11 mouse cellular contexts compared by ENCODE assay signal in the genomic region with DNA sequence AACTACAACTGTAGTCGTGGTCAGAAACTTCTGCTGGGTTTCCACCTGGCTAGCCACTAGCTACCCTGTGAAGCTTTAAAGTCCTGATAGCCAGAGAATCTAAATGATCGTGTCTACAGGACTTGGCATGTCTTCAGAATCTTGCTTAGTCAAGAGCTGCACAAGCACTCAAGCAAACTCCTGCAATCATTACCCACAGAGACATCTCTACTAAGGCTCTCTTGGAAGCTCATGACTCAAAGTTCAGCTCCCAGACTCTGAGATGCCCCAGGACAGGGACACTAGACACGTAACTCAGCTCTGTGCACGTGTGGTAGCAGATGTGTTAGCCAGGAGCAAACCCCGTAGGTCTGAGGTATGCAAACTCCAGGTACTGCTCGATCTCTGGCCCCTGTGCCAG.
"Had no signal": no experiment of that assay in that cellular context is flagged by ENCODE, and none has a peak within 500 bp of the region (broad histone marks: within the 10 kb centered on the region; RNA-seq: fewer than 3 reads in every experiment).

No protein-coding gene starts in this region.

- H3K9ac ChIP-seq: liver, embryonic 15.5 days; lung, embryonic 15.5 days; midbrain, embryonic 13.5 days had no signal

- H3K4me3 ChIP-seq: limb, embryonic 10.5 days; liver, embryonic 15.5 days; lung, embryonic 15.5 days; midbrain, embryonic 13.5 days had no signal

- H3K27ac ChIP-seq: limb, embryonic 10.5 days; liver, embryonic 15.5 days; lung, embryonic 15.5 days; midbrain, embryonic 13.5 days; stomach, postnatal 0 days had no signal

- H3K9me3 ChIP-seq: limb, embryonic 10.5 days; liver, embryonic 15.5 days; lung, embryonic 15.5 days; midbrain, embryonic 13.5 days had no signal

- H3K36me3 ChIP-seq: limb, embryonic 10.5 days; liver, embryonic 15.5 days; lung, embryonic 15.5 days; midbrain, embryonic 13.5 days had no signal

- H3K27me3 ChIP-seq: liver, embryonic 15.5 days; lung, embryonic 15.5 days had no signal

- DNase-seq: right cerebral cortex, postnatal 14 days; thymus, postnatal 4 days had no signal

- ATAC-seq: hindbrain, embryonic 16.5 days; inflammation-experienced regulatory T-cells, adult 6 months; intestine, postnatal 0 days had no signal

- H3K4me2 ChIP-seq: liver, embryonic 11.5 days; liver, embryonic 15.5 days; lung, embryonic 15.5 days; midbrain, embryonic 13.5 days had no signal
